Mouse (Mus musculus): ENCODE data around the gene Runx2. TPM values are rescaled to one million over a fixed set of nuclear protein-coding genes. Genes with fewer than 3 reads are reported as not detected.

Gene Runx2
- total RNA-seq, 1 experiment, result 0.71 TPM

DNA sequence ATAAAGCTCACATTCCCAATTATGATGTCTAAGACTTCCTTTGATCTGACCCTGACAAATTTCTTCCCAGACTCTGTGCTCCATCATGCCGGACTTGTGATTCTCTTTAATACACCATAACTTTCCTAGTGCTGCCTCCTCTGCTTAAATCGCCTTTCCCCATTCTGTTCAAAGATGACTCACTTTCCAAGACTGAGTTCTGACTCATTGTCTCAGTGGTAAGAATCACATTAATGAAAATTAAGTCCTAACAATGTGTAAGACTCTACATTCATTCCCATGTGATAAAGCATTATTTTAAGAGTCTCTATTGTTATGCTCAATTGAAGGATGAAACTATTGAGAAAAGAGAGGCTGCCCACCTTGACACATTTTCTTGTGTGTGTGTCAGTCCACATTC lies 43.7 kb downstream of the Runx2 start:
- Histone ChIP-seq H3K36me3 (ENCODE audit: control insufficient read depth, insufficient read depth, low read length, poor library complexity, severe bottlenecking) (no peaks in the 10 kb centered on the region), H3K9me3 (ENCODE audit: control insufficient read depth, insufficient read depth, low read depth, low read length) (no peaks in the 10 kb centered on the region), H3K4me3 (ENCODE audit: insufficient read depth in 1 of 2, low read depth in 1 of 2, low read length in 2 of 2, poor library complexity in 1 of 2, severe bottlenecking in 1 of 2) (no peak overlapping the region), H3K9ac (ENCODE audit: insufficient read depth, low read depth, low read length, poor library complexity, severe bottlenecking) (no peak overlapping the region), H3K27ac (ENCODE audit: insufficient read depth, low read depth, low read length, poor library complexity, severe bottlenecking) (no peak overlapping the region), H3K4me1 (ENCODE audit: control insufficient read depth in 2 of 2, insufficient read depth in 2 of 2, low read length in 2 of 2, poor library complexity in 1 of 2) (no peaks in the 10 kb centered on the region)
- in situ Hi-C loops (cut with MboI; ENCODE audit: low sequenced_read_pairs in 2 of 2, unreplicated experiment in 2 of 2), result no loop called here
- TF ChIP-seq ZC3H11A (IDR thresholded peaks at IDR 0.05; ENCODE audit: borderline replicate concordance, low read depth, low read length) (no peak), HCFC1 (IDR thresholded peaks at IDR 0.05; ENCODE audit: borderline replicate concordance, insufficient read depth, low read length) (no peak), ZNF384 (IDR thresholded peaks at IDR 0.05; ENCODE audit: low read depth, low read length) (no peak), CHD2 (IDR thresholded peaks at IDR 0.05; ENCODE audit: low read depth, low read length) (no peak), MAFK (IDR thresholded peaks at IDR 0.05; ENCODE audit: insufficient read depth, low read depth, low read length) (no peak)
- DNase-seq (ENCODE audit: low read depth, low spot score), result no peak

DNA sequence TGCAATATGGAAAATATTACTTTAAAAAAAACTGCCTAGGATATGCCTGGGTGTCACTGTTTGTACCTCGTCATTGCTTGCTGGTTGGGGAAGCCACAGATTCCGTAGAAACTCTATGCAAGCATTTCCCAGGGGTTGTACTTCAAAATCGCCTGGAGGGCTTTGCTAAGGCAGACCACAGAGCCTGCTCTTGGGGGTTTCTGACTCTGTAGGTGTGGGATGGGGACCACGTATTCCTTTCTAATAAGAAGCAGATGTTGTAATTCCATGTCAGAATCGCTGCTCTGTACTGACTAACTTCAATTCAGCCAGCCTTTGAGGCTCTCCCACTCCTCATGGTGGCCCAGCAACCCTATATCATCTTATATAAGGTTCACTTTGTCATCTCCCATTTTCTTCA lies 46.1 kb downstream of the Runx2 start:
- no peak overlapping the region for H3K4me3 ChIP-seq (ENCODE audit: insufficient read depth in 1 of 2, low read depth in 1 of 2, low read length in 2 of 2, poor library complexity in 1 of 2, severe bottlenecking in 1 of 2)
- TF ChIP-seq ZNF384 (IDR thresholded peaks at IDR 0.05; ENCODE audit: low read depth, low read length) (no peak), ZC3H11A (IDR thresholded peaks at IDR 0.05; ENCODE audit: borderline replicate concordance, low read depth, low read length) (no peak), CHD2 (IDR thresholded peaks at IDR 0.05; ENCODE audit: low read depth, low read length) (no peak), HCFC1 (IDR thresholded peaks at IDR 0.05; ENCODE audit: borderline replicate concordance, insufficient read depth, low read length) (no peak), MAFK (IDR thresholded peaks at IDR 0.05; ENCODE audit: insufficient read depth, low read depth, low read length) (no peak)
- no peak for DNase-seq (ENCODE audit: low read depth, low spot score)
- no peaks in the 10 kb centered on the region for H3K9me3 ChIP-seq (ENCODE audit: control insufficient read depth, insufficient read depth, low read depth, low read length)
- in situ Hi-C loops (cut with MboI; ENCODE audit: low sequenced_read_pairs in 2 of 2, unreplicated experiment in 2 of 2), result no loop called here
- no peak overlapping the region for H3K9ac ChIP-seq (ENCODE audit: insufficient read depth, low read depth, low read length, poor library complexity, severe bottlenecking)
- no peaks in the 10 kb centered on the region for H3K4me1 ChIP-seq (ENCODE audit: control insufficient read depth in 2 of 2, insufficient read depth in 2 of 2, low read length in 2 of 2, poor library complexity in 1 of 2)
- no peaks in the 10 kb centered on the region for H3K36me3 ChIP-seq (ENCODE audit: control insufficient read depth, insufficient read depth, low read length, poor library complexity, severe bottlenecking)
- H3K27ac ChIP-seq (ENCODE audit: insufficient read depth, low read depth, low read length, poor library complexity, severe bottlenecking), result no peak overlapping the region

DNA sequence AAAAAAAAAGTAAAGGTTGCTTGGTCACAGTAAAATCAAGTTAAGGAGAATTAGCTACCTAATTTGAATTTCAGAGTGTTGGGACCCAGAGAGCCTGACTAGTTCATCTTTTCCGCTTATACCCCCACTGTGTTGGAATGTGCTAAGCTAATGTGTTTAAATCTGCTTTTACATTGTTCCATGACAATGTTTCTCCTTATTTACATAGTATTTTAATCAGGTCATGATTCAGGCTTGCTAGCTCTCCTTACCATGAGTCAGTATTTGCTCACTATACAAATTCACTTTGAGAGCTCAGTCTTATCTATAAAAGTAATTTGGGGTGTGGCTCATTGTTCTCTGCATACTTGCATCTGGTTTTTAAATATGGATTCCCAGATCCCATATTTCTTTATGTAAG lies 47.2 kb downstream of the Runx2 start:
- no peak for DNase-seq (ENCODE audit: low read depth, low spot score)
- in situ Hi-C loops (cut with MboI; ENCODE audit: low sequenced_read_pairs in 2 of 2, unreplicated experiment in 2 of 2), result no loop called here
- no peak overlapping the region for H3K27ac ChIP-seq (ENCODE audit: insufficient read depth, low read depth, low read length, poor library complexity, severe bottlenecking)

DNA sequence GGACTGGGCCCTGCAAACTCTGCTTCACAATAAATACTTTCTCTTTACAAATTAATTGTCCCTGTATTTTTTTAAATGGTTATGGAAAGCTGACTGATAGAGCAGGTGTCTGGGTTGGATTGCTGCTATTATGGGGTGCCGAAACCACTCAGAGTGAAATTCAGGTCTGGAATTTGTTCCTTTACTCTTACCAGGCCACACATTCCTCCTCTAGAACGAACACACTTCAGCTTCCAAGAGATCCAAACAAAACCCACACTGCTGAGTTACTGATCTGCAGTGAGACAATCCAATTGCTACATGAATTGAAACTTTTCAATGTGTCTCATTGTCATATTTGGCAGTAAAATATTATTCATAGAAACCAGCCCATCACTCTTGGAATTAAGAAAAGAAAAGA lies 47.6 kb downstream of the Runx2 start:
- no peak for DNase-seq (ENCODE audit: low read depth, low spot score)
- Histone ChIP-seq H3K9me3 (ENCODE audit: control insufficient read depth, insufficient read depth, low read depth, low read length) (no peaks in the 10 kb centered on the region), H3K9ac (ENCODE audit: insufficient read depth, low read depth, low read length, poor library complexity, severe bottlenecking) (no peak overlapping the region), H3K4me3 (ENCODE audit: insufficient read depth in 1 of 2, low read depth in 1 of 2, low read length in 2 of 2, poor library complexity in 1 of 2, severe bottlenecking in 1 of 2) (no peak overlapping the region), H3K36me3 (ENCODE audit: control insufficient read depth, insufficient read depth, low read length, poor library complexity, severe bottlenecking) (no peaks in the 10 kb centered on the region), H3K27ac (ENCODE audit: insufficient read depth, low read depth, low read length, poor library complexity, severe bottlenecking) (no peak overlapping the region), H3K4me1 (ENCODE audit: control insufficient read depth in 2 of 2, insufficient read depth in 2 of 2, low read length in 2 of 2, poor library complexity in 1 of 2) (no peaks in the 10 kb centered on the region)
- TF ChIP-seq ZC3H11A (IDR thresholded peaks at IDR 0.05; ENCODE audit: borderline replicate concordance, low read depth, low read length), result no peak
- TF ChIP-seq MAFK (IDR thresholded peaks at IDR 0.05; ENCODE audit: insufficient read depth, low read depth, low read length), result no peak
- TF ChIP-seq CHD2 (IDR thresholded peaks at IDR 0.05; ENCODE audit: low read depth, low read length), result no peak
- in situ Hi-C loops (cut with MboI; ENCODE audit: low sequenced_read_pairs in 2 of 2, unreplicated experiment in 2 of 2), result no loop called here

More for the DNA sequence above, 47.2 kb downstream of the Runx2 start:
- Histone ChIP-seq H3K9me3 (ENCODE audit: control insufficient read depth, insufficient read depth, low read depth, low read length) (no peaks in the 10 kb centered on the region), H3K36me3 (ENCODE audit: control insufficient read depth, insufficient read depth, low read length, poor library complexity, severe bottlenecking) (no peaks in the 10 kb centered on the region), H3K4me1 (ENCODE audit: control insufficient read depth in 2 of 2, insufficient read depth in 2 of 2, low read length in 2 of 2, poor library complexity in 1 of 2) (no peaks in the 10 kb centered on the region), H3K9ac (ENCODE audit: insufficient read depth, low read depth, low read length, poor library complexity, severe bottlenecking) (no peak overlapping the region), H3K4me3 (ENCODE audit: insufficient read depth in 1 of 2, low read depth in 1 of 2, low read length in 2 of 2, poor library complexity in 1 of 2, severe bottlenecking in 1 of 2) (no peak overlapping the region)
- TF ChIP-seq ZC3H11A (IDR thresholded peaks at IDR 0.05; ENCODE audit: borderline replicate concordance, low read depth, low read length) (no peak), HCFC1 (IDR thresholded peaks at IDR 0.05; ENCODE audit: borderline replicate concordance, insufficient read depth, low read length) (no peak)

DNA sequence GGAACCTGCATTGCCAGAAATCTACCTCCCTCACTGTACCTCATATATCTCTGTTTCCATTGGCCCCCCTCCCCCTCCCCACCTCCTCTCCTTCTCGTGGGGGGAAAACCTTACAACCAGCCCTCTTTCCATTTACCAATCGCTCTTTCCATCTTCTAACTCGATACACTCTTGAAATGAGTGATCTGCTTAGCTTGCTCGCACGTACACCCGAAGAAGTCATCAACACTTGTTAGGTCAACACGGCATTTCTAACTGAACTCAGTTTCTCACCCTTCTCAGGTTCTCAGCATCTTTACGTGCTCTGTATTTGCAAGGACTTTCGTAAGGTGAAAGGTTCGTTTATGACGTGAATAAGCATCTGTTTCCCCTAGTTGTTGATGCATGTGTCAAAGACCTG lies 48.3 kb downstream of the Runx2 start:
- no peak for DNase-seq (ENCODE audit: low read depth, low spot score)
- Histone ChIP-seq H3K4me1 (ENCODE audit: control insufficient read depth in 2 of 2, insufficient read depth in 2 of 2, low read length in 2 of 2, poor library complexity in 1 of 2) (no peaks in the 10 kb centered on the region), H3K27ac (ENCODE audit: insufficient read depth, low read depth, low read length, poor library complexity, severe bottlenecking) (no peak overlapping the region), H3K4me3 (ENCODE audit: insufficient read depth in 1 of 2, low read depth in 1 of 2, low read length in 2 of 2, poor library complexity in 1 of 2, severe bottlenecking in 1 of 2) (no peak overlapping the region), H3K36me3 (ENCODE audit: control insufficient read depth, insufficient read depth, low read length, poor library complexity, severe bottlenecking) (no peaks in the 10 kb centered on the region), H3K9ac (ENCODE audit: insufficient read depth, low read depth, low read length, poor library complexity, severe bottlenecking) (no peak overlapping the region), H3K9me3 (ENCODE audit: control insufficient read depth, insufficient read depth, low read depth, low read length) (no peaks in the 10 kb centered on the region)
- in situ Hi-C loops (cut with MboI; ENCODE audit: low sequenced_read_pairs in 2 of 2, unreplicated experiment in 2 of 2), result no loop called here
- TF ChIP-seq HCFC1 (IDR thresholded peaks at IDR 0.05; ENCODE audit: borderline replicate concordance, insufficient read depth, low read length) (no peak), ZNF384 (IDR thresholded peaks at IDR 0.05; ENCODE audit: low read depth, low read length) (no peak), CHD2 (IDR thresholded peaks at IDR 0.05; ENCODE audit: low read depth, low read length) (no peak), MAFK (IDR thresholded peaks at IDR 0.05; ENCODE audit: insufficient read depth, low read depth, low read length) (no peak), ZC3H11A (IDR thresholded peaks at IDR 0.05; ENCODE audit: borderline replicate concordance, low read depth, low read length) (no peak)

Data from ES-E14 (cell line).